Mouse (Mus musculus) embryonic fibroblast, embryonic 13.5 days (primary cell): ENCODE data around the gene Adora1.

Experiments used
- CTCF ChIP-seq: IDR thresholded peaks from 2 replicates; pipeline ENCODE4 v1.5.1; 2011; ENCODE audit warnings: mild to moderate bottlenecking, control low read depth, low read length, moderate library complexity, borderline replicate concordance; ENCODE audit not compliant: insufficient read depth
- POLR2A ChIP-seq: IDR thresholded peaks from 2 replicates; pipeline ENCODE4 v1.6.1; 2011; ENCODE audit warnings: low read depth, mild to moderate bottlenecking, control low read depth, low read length, moderate library complexity

DNA sequence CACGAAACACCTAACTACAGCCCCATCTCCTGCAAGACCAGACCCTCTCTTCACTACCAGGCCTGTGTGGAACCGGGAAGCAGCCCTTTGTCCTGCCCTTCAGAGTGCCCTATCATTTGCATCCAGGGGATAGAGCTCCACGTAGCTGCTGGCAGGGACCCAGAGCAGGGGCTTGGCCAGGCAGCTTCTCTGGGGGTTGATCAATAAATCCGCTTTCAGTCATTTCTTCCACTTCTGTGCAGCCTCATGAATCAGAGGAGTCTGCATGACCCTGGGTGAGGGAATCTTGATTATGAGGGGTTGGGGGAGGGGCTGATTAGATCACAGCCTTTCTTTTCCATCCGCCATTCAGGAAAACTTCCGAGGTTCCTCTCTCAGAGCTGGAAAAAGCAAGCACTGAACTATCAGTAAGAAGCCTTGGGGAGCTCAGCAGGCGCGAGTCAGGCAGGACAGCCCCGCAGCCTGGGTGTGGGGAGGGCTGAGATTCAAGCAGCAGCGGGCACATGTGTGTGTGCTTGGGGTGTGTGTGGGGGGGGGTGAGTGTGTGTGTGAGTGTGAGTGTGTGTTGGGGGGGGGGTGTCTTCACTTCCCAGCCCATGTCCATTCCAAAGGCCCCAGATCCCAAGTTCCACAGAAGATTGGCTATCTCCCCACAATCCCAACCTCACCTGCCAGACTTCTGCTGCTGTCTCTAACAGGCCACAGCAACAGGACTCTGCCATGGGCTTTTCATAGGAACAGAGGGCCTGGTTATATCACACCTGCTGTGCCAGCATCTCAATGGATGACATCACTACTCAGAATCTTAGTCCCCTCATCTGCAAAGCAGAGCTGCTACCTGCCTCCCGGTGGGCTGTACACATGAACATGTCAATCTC is 19.2 kb downstream of the Adora1 start:
- TF ChIP-seq CTCF (no peak), POLR2A (no peak)
